Mouse (Mus musculus) MEL (cell line): ENCODE results near the gene Sult4a1.

ENCODE experiments used
- BHLHE40 ChIP-seq: IDR thresholded peaks from 2 replicates; pipeline ENCODE4 v1.6.1; 2012; ENCODE audit warnings: low read depth, mild to moderate bottlenecking, inconsistent platforms, low read length, improper control_type of control experiment, borderline replicate concordance
- CTCF ChIP-seq, 3 experiments: IDR thresholded peaks in 2 of 3; conservative IDR thresholded peaks in 1 of 3; 2 replicates each; pipeline ENCODE4 v1.5.1; 2011 to 2012; ENCODE audit warnings: low read length in 3 of 3, low read depth in 2 of 3, mild to moderate bottlenecking in 2 of 3, improper control_type of control experiment in 1 of 3, inconsistent platforms in 1 of 3, mixed read lengths in 1 of 3, moderate library complexity in 1 of 3; ENCODE audit not compliant: control insufficient read depth in 1 of 3, insufficient read depth in 1 of 3, poor library complexity in 1 of 3, severe bottlenecking in 1 of 3
- EP300 ChIP-seq, 2 experiments: IDR thresholded peaks; 2 replicates each; pipeline ENCODE4 v1.6.1; 2011; ENCODE audit warnings: improper control_type of control experiment in 2 of 2, low read length in 2 of 2, low read depth in 1 of 2, mild to moderate bottlenecking in 1 of 2
- GABPA ChIP-seq: IDR thresholded peaks from 2 replicates; pipeline ENCODE4 v1.6.1; 2012; ENCODE audit warnings: low read depth, mild to moderate bottlenecking, inconsistent platforms, low read length, improper control_type of control experiment, moderate library complexity
- GATA1 ChIP-seq: IDR thresholded peaks from 2 replicates; pipeline ENCODE4 v1.6.1; 2011; ENCODE audit warnings: low read depth, low read length, improper control_type of control experiment
- MAX ChIP-seq: IDR thresholded peaks from 2 replicates; pipeline ENCODE4 v1.6.1; 2011; ENCODE audit warnings: low read length, improper control_type of control experiment
- POLR2A ChIP-seq, 2 experiments: IDR thresholded peaks; 2 replicates each; pipeline ENCODE4 v1.6.1; 2011 to 2012; ENCODE audit warnings: low read length in 2 of 2, mild to moderate bottlenecking in 2 of 2, control low read depth in 1 of 2, improper control_type of control experiment in 1 of 2, low read depth in 1 of 2, moderate library complexity in 1 of 2; ENCODE audit not compliant: control insufficient read depth in 1 of 2, insufficient read depth in 1 of 2, poor library complexity in 1 of 2
- RCOR1 ChIP-seq: IDR thresholded peaks from 2 replicates; pipeline ENCODE4 v1.6.1; 2012; ENCODE audit warnings: low read depth, mild to moderate bottlenecking, inconsistent platforms, low read length, improper control_type of control experiment
- UBTF ChIP-seq: IDR thresholded peaks from 2 replicates; pipeline ENCODE4 v1.6.1; 2012; ENCODE audit warnings: low read depth, mild to moderate bottlenecking, inconsistent platforms, low read length, improper control_type of control experiment, moderate library complexity, borderline replicate concordance; ENCODE audit not compliant: insufficient read depth
- USF1 ChIP-seq: IDR thresholded peaks from 2 replicates; pipeline ENCODE4 v1.6.1; 2014; ENCODE audit warnings: low read depth, mild to moderate bottlenecking, inconsistent platforms, low read length, improper control_type of control experiment, moderate library complexity
- ZC3H11A ChIP-seq: IDR thresholded peaks from 2 replicates; pipeline ENCODE4 v1.6.1; 2012; ENCODE audit warnings: low read depth, mild to moderate bottlenecking, inconsistent platforms, low read length, improper control_type of control experiment
- ZMIZ1 ChIP-seq: IDR thresholded peaks from 2 replicates; pipeline ENCODE4 v1.6.1; 2012; ENCODE audit warnings: low read depth, mild to moderate bottlenecking, inconsistent platforms, low read length, improper control_type of control experiment, moderate library complexity
- ZNF384 ChIP-seq: IDR thresholded peaks from 2 replicates; pipeline ENCODE4 v1.6.1; 2012; ENCODE audit warnings: low read depth, mild to moderate bottlenecking, inconsistent platforms, low read length, improper control_type of control experiment

- TF ChIP-seq ZNF384 (no peak), ZMIZ1 (no peak), USF1 (no peak), ZC3H11A (no peak), CTCF (IDR thresholded peaks at IDR 0.05 in 2 of 3, conservative IDR thresholded peaks at IDR 0.05 in 1 of 3; ENCODE audit: control insufficient read depth in 1 of 3, insufficient read depth in 1 of 3, low read depth in 2 of 3, low read length in 3 of 3, poor library complexity in 1 of 3, severe bottlenecking in 1 of 3) (no peak), UBTF (no peak), GATA1 (no peak), EP300 (IDR thresholded peaks at IDR 0.05; ENCODE audit: low read depth in 1 of 2, low read length in 2 of 2) (no peak), GABPA (no peak), POLR2A (IDR thresholded peaks at IDR 0.05; ENCODE audit: control insufficient read depth in 1 of 2, insufficient read depth in 1 of 2, low read depth in 1 of 2, low read length in 2 of 2, poor library complexity in 1 of 2) (no peak), RCOR1 (no peak), MAX (no peak), BHLHE40 (no peak)
Measured at GRCm38 (mm10) chr15:84105924-84106500, 458 bp upstream of the Sult4a1 start.
